ENCODE assay signal across 24 mouse cellular contexts in genomic region chr5:88580681-88581080, GRCm38 (mm10). TPM values are rescaled to one million over a fixed set of nuclear protein-coding genes. Genes with fewer than 3 reads are reported as not detected.
DNase-seq lines count a peak whose midpoint lies in the region; ATAC-seq and TF ChIP-seq lines count a peak whose summit lies in the region.
"Had no signal": no experiment of that assay in that cellular context is flagged by ENCODE, and none has a peak within 500 bp of the region (broad histone marks: within the 10 kb centered on the region; RNA-seq: fewer than 3 reads in every experiment).

No protein-coding gene starts in this region.

- no peak for TF ChIP-seq CTCF in testis, adult 2 months (IDR thresholded peaks at IDR 0.05; ENCODE audit: control insufficient read depth, insufficient read depth, insufficient replicate concordance, low read depth, low read length)

- H3K27me3 ChIP-seq in testis, adult 2 months (ENCODE audit: control insufficient read depth, insufficient read depth, low read length), result no peaks in the 10 kb centered on the region
- H3K27me3 ChIP-seq: embryonic facial prominence, embryonic 12.5 days; embryonic facial prominence, embryonic 15.5 days; forebrain, embryonic 12.5 days; forebrain, embryonic 15.5 days; hindbrain, embryonic 13.5 days; intestine, embryonic 15.5 days; Patski had no signal

- peak overlapping the region; percentile 28; the same call in 1 of the 2 replicates for H3K27ac ChIP-seq in testis, adult 2 months (ENCODE audit: control insufficient read depth, insufficient read depth, low read depth, low read length)
- H3K27ac ChIP-seq: embryonic facial prominence, embryonic 12.5 days; embryonic facial prominence, embryonic 15.5 days; forebrain, embryonic 12.5 days; forebrain, embryonic 15.5 days; heart, adult 2 months; hindbrain, embryonic 13.5 days; intestine, embryonic 15.5 days had no signal

- 0 out of 2 replicates have a peak, but pooled peaks have one; percentile 9 for ATAC-seq in megakaryocyte progenitor cell, adult 5-6 weeks (replicated peaks; ENCODE audit: poor library complexity)
- ATAC-seq in CD4-positive, CD25-positive, alpha-beta regulatory T cell, adult 4 months, result no peak
- ATAC-seq: forebrain, embryonic 15.5 days; hindbrain, embryonic 16.5 days; intestine, embryonic 15.5 days; Patski had no signal

- peaks cover 3% of the 10 kb centered on the region; the same call in 1 of the 2 replicates for H3K4me1 ChIP-seq in testis, adult 2 months (ENCODE audit: control insufficient read depth, insufficient read depth, low read length)

- no peak for TF ChIP-seq POLR2A in testis, adult 2 months (IDR thresholded peaks at IDR 0.05; ENCODE audit: control insufficient read depth, low read depth, low read length)

- no peaks in the 10 kb centered on the region for H3K36me3 ChIP-seq in testis, adult 2 months (ENCODE audit: control insufficient read depth, insufficient read depth, low read length)
- H3K36me3 ChIP-seq: embryonic facial prominence, embryonic 12.5 days; embryonic facial prominence, embryonic 15.5 days; forebrain, embryonic 12.5 days; forebrain, embryonic 15.5 days; hindbrain, embryonic 13.5 days; intestine, embryonic 15.5 days had no signal

- DNase-seq in testis, postnatal 10 days (ENCODE audit: low spot score), result no peak
- peak; percentile 85 for DNase-seq in gonadal fat pad, adult 2 months (ENCODE audit: low read depth)
- DNase-seq in layer of hippocampus, postnatal 36 days, result no peak
- DNase-seq: adrenal gland, postnatal 10 days; adrenal gland, postnatal 36 days; B cell, adult 2 months; cerebellum, adult 18-20 months; cerebellum, adult 9-11 months; cerebellum, postnatal 25 days; heart, adult 2 months; kidney, adult 11 months had no signal

- H3K4me3 ChIP-seq in testis, adult 2 months (ENCODE audit: control insufficient read depth, low read depth, low read length), result peak overlapping the region; percentile 64
- H3K4me3 ChIP-seq: embryonic facial prominence, embryonic 12.5 days; embryonic facial prominence, embryonic 15.5 days; forebrain, embryonic 12.5 days; forebrain, embryonic 15.5 days; heart, adult 2 months; hindbrain, embryonic 13.5 days; intestine, embryonic 15.5 days had no signal

RNA-seq across cellular contexts. Expression of gene Rufy3, which starts 15.8 kb away (rescaled TPM):
- 15.5 and 15.8 TPM in 2 replicates for polyA plus RNA-seq in testis, adult 2 months (2012; rRNA removed)
- polyA plus RNA-seq in gonadal fat pad, adult 2 months (2012; rRNA removed), result 5.2 and 6.7 TPM in 2 replicates
- 6.8 and 7.1 TPM in 2 replicates for total RNA-seq in megakaryocyte progenitor cell, adult 5-6 weeks (2015)
- 13.0 and 18.7 TPM in 2 replicates for total RNA-seq in megakaryocyte progenitor cell, adult 5-6 weeks (2017)
- 100 to 1,000 TPM; 174 to 178 TPM for total RNA-seq in layer of hippocampus, postnatal 36 days (2021)
- 1 to 10 TPM; 2.6 to 3.2 TPM for polyA plus RNA-seq in CD4-positive, CD25-positive, alpha-beta regulatory T cell, adult 4 months (2017; shearing (Covaris generic))

RNA-seq across cellular contexts. Expression of gene Utp3, which starts 26.4 kb away (rescaled TPM):
- polyA plus RNA-seq in testis, adult 2 months (2012; rRNA removed), result 8.4 and 8.6 TPM in 2 replicates
- polyA plus RNA-seq in gonadal fat pad, adult 2 months (2012; rRNA removed), result 9.4 and 12.9 TPM in 2 replicates
- total RNA-seq in megakaryocyte progenitor cell, adult 5-6 weeks (2015), result 87.9 and 92.8 TPM in 2 replicates
- 55.1 and 71.4 TPM in 2 replicates for total RNA-seq in megakaryocyte progenitor cell, adult 5-6 weeks (2017)
- 10 to 100 TPM; 27.5 to 28.0 TPM for total RNA-seq in layer of hippocampus, postnatal 36 days (2021)
- 10 to 100 TPM; 86.6 to 93.0 TPM for polyA plus RNA-seq in CD4-positive, CD25-positive, alpha-beta regulatory T cell, adult 4 months (2017; shearing (Covaris generic))

RNA-seq across cellular contexts. Expression of gene Jchain, which starts 53.0 kb away (rescaled TPM):
- polyA plus RNA-seq in testis, adult 2 months (2012; rRNA removed), result 0.57 and 0.96 TPM in 2 replicates
- polyA plus RNA-seq in gonadal fat pad, adult 2 months (2012; rRNA removed), result 1.9 and 2.4 TPM in 2 replicates
- total RNA-seq in megakaryocyte progenitor cell, adult 5-6 weeks (2015), result 1.5 and 2.3 TPM in 2 replicates
- 0.84 and 3.3 TPM in 2 replicates for total RNA-seq in megakaryocyte progenitor cell, adult 5-6 weeks (2017)
- total RNA-seq in layer of hippocampus, postnatal 36 days (2021), result under 1 TPM; 0.20 to 0.22 TPM
- 1 to 10 TPM in 1 of 2 experiments, not detected in 1; 5.6 TPM for polyA plus RNA-seq in CD4-positive, CD25-positive, alpha-beta regulatory T cell, adult 4 months (2017; shearing (Covaris generic))
- total RNA-seq: common myeloid progenitor, adult 5-6 weeks had no signal
- polyA plus RNA-seq: heart, embryonic 11.5 days had no signal
